Mouse (Mus musculus): Measurements from ENCODE around the gene 4930455H04Rik. TPM values are rescaled to one million over a fixed set of nuclear protein-coding genes. Genes with fewer than 3 reads are reported as not detected.
A peak's percentile ranks its signal among the peaks of the same experiment; 100 is the strongest.

Gene 4930455H04Rik
- polyA plus RNA-seq, 1 experiment from 2014 or later = not detected

GRCm38 (mm10) chr3:116952242-116952899 is 15.7 kb upstream of the 4930455H04Rik start:
- Histone ChIP-seq H3K9me3 (replicated peaks) (no peaks in the 10 kb centered on the region), H3K4me3 (no peak overlapping the region), H3K27ac (replicated peaks) (no peak overlapping the region), H3K4me1 (no peaks in the 10 kb centered on the region), H3K27me3 (ENCODE audit: low read depth, poor library complexity, severe bottlenecking) (no peaks in the 10 kb centered on the region), H3K36me3 (no peaks in the 10 kb centered on the region)
- no peak for DNase-seq (ENCODE audit: low spot score)
- WGBS = 87% methylated on average over 8 of the region's 8 CpGs

- Histone ChIP-seq H3K36me3 (no peaks in the 10 kb centered on the region), H3K9me3 (replicated peaks) (no peaks in the 10 kb centered on the region), H3K27me3 (ENCODE audit: low read depth, poor library complexity, severe bottlenecking) (no peaks in the 10 kb centered on the region), H3K27ac (replicated peaks) (no peak overlapping the region), H3K4me1 (no peaks in the 10 kb centered on the region), H3K4me3 (no peak overlapping the region)
- DNase-seq (ENCODE audit: low spot score) = no peak
- 89% methylated on average over 6 of the region's 6 CpGs for WGBS
Measured at GRCm38 (mm10) chr3:116953366-116953765, 14.7 kb upstream of the 4930455H04Rik start.

- WGBS = 71% methylated on average over 6 of the region's 6 CpGs
- DNase-seq (ENCODE audit: low spot score) = no peak
Measured at GRCm38 (mm10) chr3:116955061-116955460, 13.0 kb upstream of the 4930455H04Rik start.

GRCm38 (mm10) chr3:116960414-116960813 is 7.7 kb upstream of the 4930455H04Rik start:
- peaks cover 7% of the 10 kb centered on the region; the same call in 1 of the 2 replicates for H3K4me1 ChIP-seq
- no peaks in the 10 kb centered on the region for H3K36me3 ChIP-seq
- 77% methylated on average over 2 of the region's 2 CpGs for WGBS
- no peak overlapping the region for H3K4me3 ChIP-seq
- no peaks in the 10 kb centered on the region for H3K27me3 ChIP-seq (ENCODE audit: low read depth, poor library complexity, severe bottlenecking)
- H3K9me3 ChIP-seq (replicated peaks) = no peaks in the 10 kb centered on the region
- H3K27ac ChIP-seq (replicated peaks) = no peak overlapping the region
- DNase-seq (ENCODE audit: low spot score) = no peak

More at GRCm38 (mm10) chr3:116955061-116955460, 13.0 kb upstream of the 4930455H04Rik start:
- H3K27ac ChIP-seq (replicated peaks) = no peak overlapping the region
- H3K27me3 ChIP-seq (ENCODE audit: low read depth, poor library complexity, severe bottlenecking) = no peaks in the 10 kb centered on the region
- H3K4me1 ChIP-seq = no peaks in the 10 kb centered on the region
- H3K36me3 ChIP-seq = no peaks in the 10 kb centered on the region
- H3K9me3 ChIP-seq (replicated peaks) = no peaks in the 10 kb centered on the region
- no peak overlapping the region for H3K4me3 ChIP-seq

- DNase-seq (ENCODE audit: low spot score) = no peak
- Histone ChIP-seq H3K4me3 (no peak overlapping the region), H3K27me3 (ENCODE audit: low read depth, poor library complexity, severe bottlenecking) (no peaks in the 10 kb centered on the region), H3K4me1 (peaks cover 10% of the 10 kb centered on the region), H3K36me3 (no peaks in the 10 kb centered on the region), H3K27ac (replicated peaks) (no peak overlapping the region), H3K9me3 (replicated peaks) (no peaks in the 10 kb centered on the region)
- 70% methylated on average over 15 of the region's 15 CpGs for WGBS
Measured at GRCm38 (mm10) chr3:116961354-116962142, 6.5 kb upstream of the 4930455H04Rik start.

- Histone ChIP-seq H3K36me3 (no peaks in the 10 kb centered on the region), H3K9me3 (replicated peaks) (no peaks in the 10 kb centered on the region), H3K4me3 (no peak overlapping the region), H3K27me3 (ENCODE audit: low read depth, poor library complexity, severe bottlenecking) (no peaks in the 10 kb centered on the region), H3K27ac (replicated peaks) (no peak overlapping the region), H3K4me1 (peaks cover 16% of the 10 kb centered on the region)
- no peak for DNase-seq (ENCODE audit: low spot score)
- WGBS = 78% methylated on average over 4 of the region's 4 CpGs
Measured at GRCm38 (mm10) chr3:116963213-116963612, 4.9 kb upstream of the 4930455H04Rik start.

GRCm38 (mm10) chr3:116964426-116964825 is 3.6 kb upstream of the 4930455H04Rik start:
- H3K4me3 ChIP-seq = no peak overlapping the region
- no peak overlapping the region for H3K27ac ChIP-seq (replicated peaks)
- H3K9me3 ChIP-seq (replicated peaks) = no peaks in the 10 kb centered on the region
- H3K4me1 ChIP-seq = peaks cover 24% of the 10 kb centered on the region
- no peaks in the 10 kb centered on the region for H3K27me3 ChIP-seq (ENCODE audit: low read depth, poor library complexity, severe bottlenecking)
- 95% methylated on average over 9 of the region's 9 CpGs for WGBS
- DNase-seq (ENCODE audit: low spot score) = no peak
- H3K36me3 ChIP-seq = no peaks in the 10 kb centered on the region

GRCm38 (mm10) chr3:116966225-116966624 is 1.8 kb upstream of the 4930455H04Rik start:
- DNase-seq (ENCODE audit: low spot score) = no peak
- no peak overlapping the region for H3K4me3 ChIP-seq
- peaks cover 24% of the 10 kb centered on the region for H3K4me1 ChIP-seq
- WGBS = 29% methylated on average over 4 of the region's 4 CpGs
- no peaks in the 10 kb centered on the region for H3K36me3 ChIP-seq
- no peak overlapping the region for H3K27ac ChIP-seq (replicated peaks)
- no peaks in the 10 kb centered on the region for H3K9me3 ChIP-seq (replicated peaks)
- H3K27me3 ChIP-seq (ENCODE audit: low read depth, poor library complexity, severe bottlenecking) = no peaks in the 10 kb centered on the region

- H3K27ac ChIP-seq (replicated peaks) = no peak overlapping the region; the same call in 1 of the 2 replicates
- H3K4me3 ChIP-seq = no peak overlapping the region
- 67% methylated on average over 6 of the region's 6 CpGs for WGBS
- no peaks in the 10 kb centered on the region for H3K36me3 ChIP-seq
- H3K4me1 ChIP-seq = peaks cover 19% of the 10 kb centered on the region
- no peaks in the 10 kb centered on the region for H3K9me3 ChIP-seq (replicated peaks)
- no peak for DNase-seq (ENCODE audit: low spot score)
- no peaks in the 10 kb centered on the region for H3K27me3 ChIP-seq (ENCODE audit: low read depth, poor library complexity, severe bottlenecking)
Measured at GRCm38 (mm10) chr3:116966800-116967199, 1.3 kb upstream of the 4930455H04Rik start.

- WGBS = 90% methylated on average over 6 of the region's 6 CpGs
- H3K9me3 ChIP-seq (replicated peaks) = no peaks in the 10 kb centered on the region
Measured at GRCm38 (mm10) chr3:116967436-116967835, 631 bp upstream of the 4930455H04Rik start.

GRCm38 (mm10) chr3:116968540-116968997 is 502 bp downstream of the 4930455H04Rik start, which contains the start of gene Palmd:
Gene Palmd (minus strand): TSS chr3:116968987.
- Histone ChIP-seq H3K4me3 (peak within 1 kb of the TSS; percentile 43), H3K9me3 (replicated peaks) (no peaks in the 10 kb centered on the region), H3K27ac (replicated peaks) (peak within 1 kb of the TSS; percentile 56), H3K36me3 (no peaks in the 10 kb centered on the region), H3K4me1 (peaks cover 18% of the 10 kb centered on the region), H3K27me3 (ENCODE audit: low read depth, poor library complexity, severe bottlenecking) (no peaks in the 10 kb centered on the region)
- WGBS = 26% methylated on average over 17 of the region's 17 CpGs
- peak; percentile 54 for DNase-seq (ENCODE audit: low spot score)

More at GRCm38 (mm10) chr3:116967436-116967835, 631 bp upstream of the 4930455H04Rik start:
- H3K4me3 ChIP-seq = no peak overlapping the region
- H3K4me1 ChIP-seq = peaks cover 18% of the 10 kb centered on the region
- DNase-seq (ENCODE audit: low spot score) = no peak
- H3K27me3 ChIP-seq (ENCODE audit: low read depth, poor library complexity, severe bottlenecking) = no peaks in the 10 kb centered on the region
- no peaks in the 10 kb centered on the region for H3K36me3 ChIP-seq
- H3K27ac ChIP-seq (replicated peaks) = no peak overlapping the region

GRCm38 (mm10) chr3:116969003-116969402 is 936 bp downstream of the 4930455H04Rik start:
- Histone ChIP-seq H3K9me3 (replicated peaks) (no peaks in the 10 kb centered on the region), H3K27ac (replicated peaks) (peak overlapping the region; percentile 56), H3K27me3 (ENCODE audit: low read depth, poor library complexity, severe bottlenecking) (no peaks in the 10 kb centered on the region), H3K36me3 (no peaks in the 10 kb centered on the region), H3K4me3 (peak overlapping the region; percentile 43), H3K4me1 (peaks cover 18% of the 10 kb centered on the region)
- no peak for DNase-seq (ENCODE audit: low spot score)
- 31% methylated on average over 5 of the region's 5 CpGs for WGBS

- H3K27ac ChIP-seq (replicated peaks) = no peak overlapping the region
- no peak for DNase-seq (ENCODE audit: low spot score)
- no peaks in the 10 kb centered on the region for H3K9me3 ChIP-seq (replicated peaks)
- H3K36me3 ChIP-seq = no peaks in the 10 kb centered on the region
- no peaks in the 10 kb centered on the region for H3K27me3 ChIP-seq (ENCODE audit: low read depth, poor library complexity, severe bottlenecking)
- peaks cover 18% of the 10 kb centered on the region for H3K4me1 ChIP-seq
- 83% methylated on average over 5 of the region's 5 CpGs for WGBS
- no peak overlapping the region for H3K4me3 ChIP-seq
Measured at GRCm38 (mm10) chr3:116969786-116970185, 1.7 kb downstream of the 4930455H04Rik start.
